8 mouse cellular contexts compared by ENCODE assay signal in the genomic region with DNA sequence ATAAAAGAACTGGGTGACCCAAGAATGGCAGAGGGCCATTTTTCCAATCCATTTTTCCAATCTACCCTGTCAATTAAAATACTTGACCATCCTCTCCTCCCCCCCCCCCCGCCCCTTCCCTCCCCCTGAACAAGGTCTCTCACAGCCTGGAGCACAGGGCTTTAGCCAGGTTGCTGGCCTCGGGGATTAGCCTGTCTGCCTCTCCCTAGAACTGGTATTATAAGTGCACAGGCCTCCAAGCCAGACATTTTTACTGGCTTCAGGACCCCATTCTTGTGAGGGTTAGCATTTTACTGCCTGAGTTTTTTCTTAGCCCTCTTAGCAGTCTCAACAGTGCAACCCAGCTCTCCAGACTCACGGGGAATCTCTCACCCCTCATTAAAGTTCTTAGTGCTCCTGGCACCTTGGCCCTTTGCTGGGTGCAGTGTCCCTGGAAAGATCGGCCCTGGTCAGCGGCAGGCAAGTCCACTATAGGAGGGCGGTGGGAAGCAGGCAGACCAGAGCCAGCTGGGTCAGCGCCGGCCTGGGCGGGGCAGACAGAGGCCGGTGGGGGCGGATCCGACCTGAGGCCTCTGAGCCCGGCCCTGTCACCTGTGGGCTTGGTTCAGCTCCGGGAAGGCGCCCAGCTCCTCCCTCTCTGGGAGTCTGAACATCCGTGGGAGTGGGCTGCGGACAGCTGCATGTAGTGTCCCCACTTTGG. TPM values are rescaled to one million over a fixed set of nuclear protein-coding genes. Genes with fewer than 3 reads are reported as not detected.
A peak's percentile ranks its signal among the peaks of the same experiment; 100 is the strongest.
DNase-seq lines count a peak whose midpoint lies in the region; ATAC-seq and TF ChIP-seq lines count a peak whose summit lies in the region.

A gene (plus strand): TSS at position 596 of the 700 bp plus-strand sequence.

- H3K4me1 ChIP-seq in heart, embryonic 10.5 days, result no peaks in the 10 kb centered on the region
- no peaks in the 10 kb centered on the region for H3K4me1 ChIP-seq in hindbrain, embryonic 11.5 days (replicated peaks; ENCODE audit: control insufficient read depth, insufficient read depth, low read length)
- 0 out of 2 replicates have a peak, but pooled peaks cover 12% of the 10 kb centered on the region for H3K4me1 ChIP-seq in limb, embryonic 13.5 days
- 0 out of 2 replicates have a peak, but pooled peaks cover 3% of the 10 kb centered on the region for H3K4me1 ChIP-seq in midbrain, embryonic 14.5 days (ENCODE audit: control insufficient read depth, insufficient read depth, low read length)
- H3K4me1 ChIP-seq in thymus, adult 2 months (replicated peaks; ENCODE audit: control insufficient read depth, insufficient read depth, low read length), result no peaks in the 10 kb centered on the region

- peak within 1 kb of the TSS; percentile 37; the same call in 1 of the 2 replicates for H3K9ac ChIP-seq in hindbrain, embryonic 11.5 days (ENCODE audit: low read depth, low read length)
- peak within 1 kb of the TSS; percentile 63 for H3K9ac ChIP-seq in limb, embryonic 13.5 days
- no peak within 1 kb of the TSS for H3K9ac ChIP-seq in midbrain, embryonic 14.5 days (replicated peaks; ENCODE audit: low read length)

- DNase-seq in heart, embryonic 10.5 days (ENCODE audit: low spot score), result no peak
- no peak for DNase-seq in heart, adult 11 months
- peak; percentile 19 for DNase-seq in hindbrain, embryonic 11.5 days (ENCODE audit: low spot score)
- DNase-seq in midbrain, embryonic 14.5 days, result no peak
- no peak for DNase-seq in spleen, adult 12 weeks (ENCODE audit: low spot score)
- no peak for DNase-seq in thymus, adult 2 months

- H3K27me3 ChIP-seq in heart, embryonic 10.5 days (ENCODE audit: insufficient read depth, poor library complexity, severe bottlenecking), result peaks cover 4% of the 10 kb centered on the region; the same call in 1 of the 2 replicates
- H3K27me3 ChIP-seq in hindbrain, embryonic 11.5 days (ENCODE audit: control insufficient read depth, insufficient read depth, low read length), result no peaks in the 10 kb centered on the region
- H3K27me3 ChIP-seq in limb, embryonic 13.5 days, result no peaks in the 10 kb centered on the region
- H3K27me3 ChIP-seq in midbrain, embryonic 14.5 days (ENCODE audit: control insufficient read depth, insufficient read depth, low read length), result no peaks in the 10 kb centered on the region
- H3K27me3 ChIP-seq in thymus, adult 2 months (ENCODE audit: control insufficient read depth, insufficient read depth, low read length), result no peaks in the 10 kb centered on the region

- peak within 1 kb of the TSS; percentile 35 for H3K4me2 ChIP-seq in hindbrain, embryonic 11.5 days (replicated peaks; ENCODE audit: low read depth, low read length)
- peak within 1 kb of the TSS; percentile 82 for H3K4me2 ChIP-seq in limb, embryonic 13.5 days (replicated peaks)
- H3K4me2 ChIP-seq in midbrain, embryonic 14.5 days (ENCODE audit: low read length), result peak within 1 kb of the TSS; percentile 41

- no peaks in the 10 kb centered on the region for H3K36me3 ChIP-seq in heart, embryonic 10.5 days
- no peaks in the 10 kb centered on the region for H3K36me3 ChIP-seq in hindbrain, embryonic 11.5 days (ENCODE audit: control insufficient read depth, insufficient read depth, low read length)
- H3K36me3 ChIP-seq in limb, embryonic 13.5 days, result no peaks in the 10 kb centered on the region
- no peaks in the 10 kb centered on the region for H3K36me3 ChIP-seq in midbrain, embryonic 14.5 days (ENCODE audit: control insufficient read depth, insufficient read depth, low read length)
- H3K36me3 ChIP-seq in thymus, adult 2 months (ENCODE audit: control insufficient read depth, insufficient read depth, low read length), result no peaks in the 10 kb centered on the region

- TF ChIP-seq POLR2A in thymus, adult 2 months (IDR thresholded peaks at IDR 0.05; ENCODE audit: control insufficient read depth, extremely low read depth, insufficient read depth, low read length, poor library complexity), result no peak

- WGBS in heart, embryonic 10.5 days, result 6% methylated on average over 17 of the region's 17 CpGs
- WGBS in hindbrain, embryonic 11.5 days, result 9% methylated on average over 16 of the region's 17 CpGs
- WGBS in limb, embryonic 13.5 days, result under 1% methylated on average over 16 of the region's 17 CpGs
- 6% methylated on average over 16 of the region's 17 CpGs for WGBS in midbrain, embryonic 14.5 days
- 16% methylated on average over 16 of the region's 17 CpGs for WGBS in thymus, adult 2 months

- peak within 1 kb of the TSS; percentile 59 for H3K4me3 ChIP-seq in heart, embryonic 10.5 days
- H3K4me3 ChIP-seq in hindbrain, embryonic 11.5 days (ENCODE audit: low read depth, low read length), result peak within 1 kb of the TSS; percentile 13; the same call in 1 of the 2 replicates
- peak within 1 kb of the TSS; percentile 43 for H3K4me3 ChIP-seq in limb, embryonic 13.5 days
- H3K4me3 ChIP-seq in midbrain, embryonic 14.5 days (replicated peaks; ENCODE audit: low read depth, low read length), result no peak within 1 kb of the TSS
- H3K4me3 ChIP-seq in thymus, adult 2 months (ENCODE audit: control insufficient read depth, insufficient read depth, low read length), result no peak within 1 kb of the TSS

- no peak for ATAC-seq in hindbrain, embryonic 11.5 days (ENCODE audit: low FRiP score)
- ATAC-seq in limb, embryonic 13.5 days (ENCODE audit: low FRiP score, low read depth), result peak; percentile 64
- no peak for ATAC-seq in midbrain, embryonic 14.5 days (ENCODE audit: low FRiP score, low TSS enrichment)
- ATAC-seq in granulocyte monocyte progenitor cell, adult 5-6 weeks (replicated peaks; ENCODE audit: poor library complexity, severe bottlenecking), result no peak

- no peaks in the 10 kb centered on the region for H3K9me3 ChIP-seq in heart, embryonic 10.5 days
- H3K9me3 ChIP-seq in hindbrain, embryonic 11.5 days (ENCODE audit: control insufficient read depth, low read length), result no peaks in the 10 kb centered on the region
- no peaks in the 10 kb centered on the region for H3K9me3 ChIP-seq in limb, embryonic 13.5 days
- H3K9me3 ChIP-seq in midbrain, embryonic 14.5 days (ENCODE audit: control insufficient read depth, low read length), result no peaks in the 10 kb centered on the region

- TF ChIP-seq CTCF in thymus, adult 2 months (IDR thresholded peaks at IDR 0.05; ENCODE audit: borderline replicate concordance, control insufficient read depth, extremely low read depth, insufficient read depth, low read length, poor library complexity), result no peak

- H3K27ac ChIP-seq in heart, embryonic 10.5 days, result no peak within 1 kb of the TSS
- no peak within 1 kb of the TSS for H3K27ac ChIP-seq in hindbrain, embryonic 11.5 days (ENCODE audit: low read depth, low read length)
- H3K27ac ChIP-seq in limb, embryonic 13.5 days, result no peak within 1 kb of the TSS
- H3K27ac ChIP-seq in midbrain, embryonic 14.5 days (replicated peaks; ENCODE audit: low read depth, low read length), result no peak within 1 kb of the TSS
- H3K27ac ChIP-seq in thymus, adult 2 months (ENCODE audit: control insufficient read depth, insufficient read depth, low read length), result no peak within 1 kb of the TSS

RNA-seq across cellular contexts. Expression of the gene that starts here (rescaled TPM):
- 0.50 and 0.65 TPM in 2 replicates for polyA plus RNA-seq in heart, embryonic 10.5 days (2016; fragmentation: Nextera tagmentation; extraction: Ambion mirVana)
- 0.33 and 0.68 TPM in 2 replicates for polyA plus RNA-seq in hindbrain, embryonic 11.5 days (2014; fragmentation: Nextera tagmentation; extraction: Ambion mirVana)
- 0.28 and 0.52 TPM in 2 replicates for polyA plus RNA-seq in limb, embryonic 13.5 days (2015; fragmentation: Nextera tagmentation; extraction: Ambion mirVana)
- polyA plus RNA-seq in midbrain, embryonic 14.5 days (2014; fragmentation: Nextera tagmentation; extraction: Ambion mirVana), result 0.34 and 0.98 TPM in 2 replicates
- not detected in 2 replicates for total RNA-seq in granulocyte monocyte progenitor cell, adult 5-6 weeks (2014; fragmentation: Nextera tagmentation)
- not detected in 2 replicates for total RNA-seq in granulocyte monocyte progenitor cell, adult 5-6 weeks (2017)
- 0.06 and 0.16 TPM in 2 replicates for polyA plus RNA-seq in thymus, adult 2 months (2012; rRNA removed)

Comparison
In these comparisons a context has a peak if more than half of its experiments do, and no peak if none do; other contexts are left out.
1. Peak in DNase-seq, H3K4me3 ChIP-seq, H3K9ac ChIP-seq and H3K4me2 ChIP-seq in hindbrain, embryonic 11.5 days; RNA of the gene not detected or under 1 TPM.
2. Peak in ATAC-seq, H3K4me3 ChIP-seq, H3K9ac ChIP-seq and H3K4me2 ChIP-seq in limb, embryonic 13.5 days; RNA of the gene not detected or under 1 TPM.